Comparison of ENCODE assay signal across 10 mouse cellular contexts in genomic region chr10:95489653-95490052, GRCm38 (mm10). TPM values are rescaled to one million over a fixed set of nuclear protein-coding genes. Genes with fewer than 3 reads are reported as not detected.
A peak's percentile ranks its signal among the peaks of the same experiment; 100 is the strongest.
DNase-seq lines count a peak whose midpoint lies in the region; ATAC-seq and TF ChIP-seq lines count a peak whose summit lies in the region.
"Had no signal": no experiment of that assay in that cellular context is flagged by ENCODE, and none has a peak within 500 bp of the region (broad histone marks: within the 10 kb centered on the region; RNA-seq: fewer than 3 reads in every experiment).

No protein-coding gene starts in this region.

- H3K27me3 ChIP-seq in hindbrain, postnatal 0 days (ENCODE audit: insufficient read depth, low read length) = no peaks in the 10 kb centered on the region
- no peaks in the 10 kb centered on the region for H3K27me3 ChIP-seq in hindbrain, embryonic 10.5 days (ENCODE audit: insufficient read depth, poor library complexity, severe bottlenecking)
- no peaks in the 10 kb centered on the region for H3K27me3 ChIP-seq in C2C12 (ENCODE audit: control insufficient read depth, insufficient read depth, insufficient read length)
- H3K27me3 ChIP-seq in embryonic facial prominence, embryonic 14.5 days (replicated peaks; ENCODE audit: control insufficient read depth, insufficient read depth, low read length) = no peaks in the 10 kb centered on the region
- H3K27me3 ChIP-seq: embryonic facial prominence, embryonic 13.5 days; neural tube, embryonic 12.5 days had no signal

- 74% methylated on average over 2 of the region's 2 CpGs for WGBS in hindbrain, postnatal 0 days
- 92% methylated on average over 2 of the region's 2 CpGs for WGBS in hindbrain, embryonic 10.5 days
- WGBS in embryonic facial prominence, embryonic 14.5 days = 81% methylated on average over 2 of the region's 2 CpGs

- H3K79me2 ChIP-seq in C2C12 (ENCODE audit: control insufficient read depth, insufficient read depth) = no peaks in the 10 kb centered on the region

- no peaks in the 10 kb centered on the region for H3K4me1 ChIP-seq in hindbrain, postnatal 0 days (ENCODE audit: insufficient read depth, low read length)
- no peaks in the 10 kb centered on the region for H3K4me1 ChIP-seq in hindbrain, embryonic 10.5 days (replicated peaks)
- no peaks in the 10 kb centered on the region for H3K4me1 ChIP-seq in embryonic facial prominence, embryonic 14.5 days (ENCODE audit: control insufficient read depth, insufficient read depth, low read length)
- H3K4me1 ChIP-seq: embryonic facial prominence, embryonic 13.5 days; neural tube, embryonic 12.5 days had no signal

- peak; percentile 63 for TF ChIP-seq CTCF in hindbrain, postnatal 0 days (IDR thresholded peaks at IDR 0.05; ENCODE audit: low read depth)
- TF ChIP-seq CTCF in C2C12 (IDR thresholded peaks at IDR 0.05; ENCODE audit: control insufficient read depth, insufficient read depth, insufficient read length) = peak; percentile 30

- H3K9me3 ChIP-seq in hindbrain, postnatal 0 days (ENCODE audit: low read length) = no peaks in the 10 kb centered on the region
- H3K9me3 ChIP-seq in hindbrain, embryonic 10.5 days = 0 out of 2 replicates have a peak, but pooled peaks cover 5% of the 10 kb centered on the region
- no peaks in the 10 kb centered on the region for H3K9me3 ChIP-seq in embryonic facial prominence, embryonic 14.5 days (ENCODE audit: control insufficient read depth, low read length)
- H3K9me3 ChIP-seq: embryonic facial prominence, embryonic 13.5 days; neural tube, embryonic 12.5 days had no signal

- no peak for ATAC-seq in hindbrain, postnatal 0 days
- no peak for ATAC-seq in embryonic facial prominence, embryonic 14.5 days (ENCODE audit: low read depth)

- no peak overlapping the region for H3K27ac ChIP-seq in hindbrain, postnatal 0 days
- no peak overlapping the region for H3K27ac ChIP-seq in hindbrain, embryonic 10.5 days
- H3K27ac ChIP-seq in embryonic facial prominence, embryonic 14.5 days (replicated peaks; ENCODE audit: low read depth, low read length) = no peak overlapping the region
- H3K27ac ChIP-seq: embryonic facial prominence, embryonic 13.5 days; neural tube, embryonic 12.5 days had no signal

- H3ac ChIP-seq in C2C12 (ENCODE audit: control insufficient read depth, insufficient read length, low read depth) = no peak overlapping the region

- H3K4me2 ChIP-seq in hindbrain, postnatal 0 days (ENCODE audit: low read depth, low read length) = no peak overlapping the region
- no peak overlapping the region for H3K4me2 ChIP-seq in embryonic facial prominence, embryonic 14.5 days (ENCODE audit: low read depth, low read length)
- H3K4me2 ChIP-seq: embryonic facial prominence, embryonic 13.5 days; neural tube, embryonic 12.5 days had no signal

- no peak overlapping the region for H3K4me3 ChIP-seq in hindbrain, postnatal 0 days (ENCODE audit: low read length)
- no peak overlapping the region for H3K4me3 ChIP-seq in hindbrain, embryonic 10.5 days
- no peak overlapping the region for H3K4me3 ChIP-seq in C2C12 (ENCODE audit: insufficient read depth, poor library complexity, severe bottlenecking)
- H3K4me3 ChIP-seq in embryonic facial prominence, embryonic 14.5 days (ENCODE audit: low read depth, low read length) = no peak overlapping the region
- H3K4me3 ChIP-seq: embryonic facial prominence, embryonic 13.5 days; neural tube, embryonic 12.5 days had no signal

- H3K79me3 ChIP-seq in C2C12 (ENCODE audit: low read depth) = peaks cover 2% of the 10 kb centered on the region

- H3K36me3 ChIP-seq in hindbrain, postnatal 0 days (ENCODE audit: insufficient read depth, low read length) = peaks cover 56% of the 10 kb centered on the region
- peaks cover 99% of the 10 kb centered on the region for H3K36me3 ChIP-seq in hindbrain, embryonic 10.5 days
- H3K36me3 ChIP-seq in C2C12 (ENCODE audit: control insufficient read depth, insufficient read depth) = peaks cover 96% of the 10 kb centered on the region
- H3K36me3 ChIP-seq in embryonic facial prominence, embryonic 14.5 days (ENCODE audit: control insufficient read depth, insufficient read depth, low read length) = peaks cover 94% of the 10 kb centered on the region

- H3K9ac ChIP-seq in hindbrain, postnatal 0 days (replicated peaks; ENCODE audit: low read length) = no peak overlapping the region
- H3K9ac ChIP-seq in embryonic facial prominence, embryonic 14.5 days (ENCODE audit: low read depth, low read length) = no peak overlapping the region
- H3K9ac ChIP-seq: embryonic facial prominence, embryonic 13.5 days; neural tube, embryonic 12.5 days had no signal

- DNase-seq in hindbrain, postnatal 0 days (ENCODE audit: low spot score) = peak; percentile 55
- DNase-seq in hindbrain, embryonic 10.5 days (ENCODE audit: low spot score) = no peak
- peak; percentile 43 for DNase-seq in 3T3-L1 (ENCODE audit: low read depth, low spot score)
- peak; percentile 44 for DNase-seq in embryonic facial prominence, embryonic 14.5 days (ENCODE audit: low spot score)
- peak; percentile 11 for DNase-seq in naive thymus-derived CD4-positive, alpha-beta T cell, adult 2 months (ENCODE audit: low read depth)
- DNase-seq in natural killer cell, adult 2 months (ENCODE audit: low spot score in 2 of 2) = no peak
- no peak for DNase-seq in urinary bladder, postnatal 25 days (ENCODE audit: low spot score)

TF ChIP-seq in C2C12, 6 proteins besides CTCF, POLR2A, EP300 and RAD21:
- TF ChIP-seq MYOG (IDR thresholded peaks at IDR 0.05; ENCODE audit: control insufficient read depth, extremely low read depth, insufficient read length) = no peak
- no peak for TF ChIP-seq CEBPB (IDR thresholded peaks at IDR 0.05; ENCODE audit: low read depth)
- no peak for TF ChIP-seq USF1 (IDR thresholded peaks at IDR 0.05; ENCODE audit: low read depth)
- TF ChIP-seq FOSL1 (IDR thresholded peaks at IDR 0.05; ENCODE audit: insufficient read depth, low read length, poor library complexity, severe bottlenecking) = no peak
- no peak for TF ChIP-seq MAX (IDR thresholded peaks at IDR 0.05)
- no peak for TF ChIP-seq MYOD1 (IDR thresholded peaks at IDR 0.05; ENCODE audit: control insufficient read depth, insufficient read length, low read depth)

RNA-seq across cellular contexts. Expression of gene Mrpl42, which starts 12.1 kb away (rescaled TPM):
- 126 and 146 TPM in 2 replicates for total RNA-seq in hindbrain, postnatal 0 days (2014; rRNA removed)
- 277 and 289 TPM in 2 replicates for polyA plus RNA-seq in hindbrain, postnatal 0 days (2015; fragmentation: Nextera tagmentation; extraction: Ambion mirVana)
- polyA plus RNA-seq in hindbrain, embryonic 10.5 days (2016; fragmentation: Nextera tagmentation; extraction: Ambion mirVana) = 360 and 381 TPM in 2 replicates
- 163 TPM for polyA plus RNA-seq in C2C12 (2012; fragmentation: generic; extraction: Trizol)
- polyA plus RNA-seq in embryonic facial prominence, embryonic 14.5 days (2014; fragmentation: Nextera tagmentation; extraction: Ambion mirVana) = 301 and 321 TPM in 2 replicates

RNA-seq across cellular contexts. Expression of gene Ube2n, which starts 25.3 kb away (rescaled TPM):
- 203 and 208 TPM in 2 replicates for total RNA-seq in hindbrain, postnatal 0 days (2014; rRNA removed)
- polyA plus RNA-seq in hindbrain, postnatal 0 days (2015; fragmentation: Nextera tagmentation; extraction: Ambion mirVana) = 315 and 333 TPM in 2 replicates
- polyA plus RNA-seq in hindbrain, embryonic 10.5 days (2016; fragmentation: Nextera tagmentation; extraction: Ambion mirVana) = 422 and 455 TPM in 2 replicates
- 168 TPM for polyA plus RNA-seq in C2C12 (2012; fragmentation: generic; extraction: Trizol)
- 282 and 286 TPM in 2 replicates for polyA plus RNA-seq in embryonic facial prominence, embryonic 14.5 days (2014; fragmentation: Nextera tagmentation; extraction: Ambion mirVana)

Comparison
In these comparisons a context has a peak if more than half of its experiments do, and no peak if none do; other contexts are left out.
1. DNase-seq: peak in hindbrain, postnatal 0 days (single experiment), 3T3-L1 (single experiment), embryonic facial prominence, embryonic 14.5 days (single experiment) and naive thymus-derived CD4-positive, alpha-beta T cell, adult 2 months (single experiment); none in hindbrain, embryonic 10.5 days (single experiment), natural killer cell, adult 2 months (0 of 2) and urinary bladder, postnatal 25 days (single experiment).